Mouse (Mus musculus): ENCODE measurements at regions not wholly inside any gene's neighbourhood (a gene's known extent, or its start where the extent isn't known, plus 50 kb on each side); places are given as distances from the start of the nearest gene placed in this dataset.
"Not testable (repeated sequence)": the region's sequence is repeated elsewhere in the genome, so short reads cannot be mapped to it uniquely, and the experiment has no call there.

DNA sequence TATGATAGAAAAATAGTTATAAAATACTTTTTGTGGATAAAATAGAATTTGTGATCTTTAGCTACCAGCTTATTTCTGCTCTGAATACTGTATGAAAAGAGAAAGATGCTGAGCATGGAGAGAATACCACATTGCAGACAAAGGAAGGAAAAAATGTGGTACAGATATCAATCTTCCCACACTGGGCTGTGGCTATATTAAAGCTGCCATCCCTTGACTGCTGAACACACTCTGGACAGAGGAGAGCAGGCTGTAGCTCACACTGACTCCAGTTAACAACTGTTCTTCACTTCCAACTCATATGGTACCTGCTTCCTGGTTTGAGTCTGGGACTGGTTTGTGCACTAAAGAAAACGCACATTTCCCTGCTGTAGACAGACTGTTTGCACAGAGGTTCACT is 76.7 kb upstream of the Try4 start:
- no peak for DNase-seq

DNA sequence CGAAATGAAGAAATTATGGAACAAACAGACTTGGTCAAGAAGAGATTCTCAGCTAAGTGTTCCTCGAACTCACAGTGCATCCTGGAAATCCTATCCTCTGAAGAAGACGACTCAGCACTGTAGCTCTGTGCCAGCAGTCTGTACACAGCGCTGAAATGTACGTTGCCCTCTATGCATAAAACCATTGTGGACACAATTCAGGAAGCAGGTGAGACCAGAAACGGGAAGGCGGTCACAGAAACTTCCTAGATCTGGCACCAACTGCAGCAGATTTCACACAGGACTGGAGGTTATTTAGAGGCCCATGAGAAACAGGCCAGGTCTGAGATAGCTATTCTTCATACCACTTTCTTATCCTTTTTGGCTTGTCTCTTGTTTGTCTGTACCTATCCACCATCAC is 83.7 kb upstream of the Try4 start:
- no peak for DNase-seq

DNA sequence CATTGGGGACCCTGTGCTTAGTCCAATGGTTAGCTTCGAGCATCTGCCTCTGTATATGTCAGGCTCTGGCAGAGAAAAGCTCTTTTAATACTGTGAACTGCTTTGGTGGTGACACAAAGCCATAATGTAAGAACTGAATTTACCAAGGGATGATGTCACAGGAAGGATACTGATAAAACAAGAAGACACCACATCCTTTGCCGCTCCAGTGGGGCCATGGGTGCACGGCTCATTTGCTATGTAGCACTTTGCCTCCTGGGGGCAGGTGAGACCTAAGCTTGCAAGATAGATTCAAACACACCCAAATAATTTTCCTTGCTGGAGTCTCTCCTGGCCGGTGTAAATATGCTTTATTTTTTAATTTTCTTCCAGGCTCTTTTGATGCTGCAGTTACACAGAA is 86.2 kb upstream of the Try4 start:
- peak; percentile 12 to 16 for DNase-seq

DNA sequence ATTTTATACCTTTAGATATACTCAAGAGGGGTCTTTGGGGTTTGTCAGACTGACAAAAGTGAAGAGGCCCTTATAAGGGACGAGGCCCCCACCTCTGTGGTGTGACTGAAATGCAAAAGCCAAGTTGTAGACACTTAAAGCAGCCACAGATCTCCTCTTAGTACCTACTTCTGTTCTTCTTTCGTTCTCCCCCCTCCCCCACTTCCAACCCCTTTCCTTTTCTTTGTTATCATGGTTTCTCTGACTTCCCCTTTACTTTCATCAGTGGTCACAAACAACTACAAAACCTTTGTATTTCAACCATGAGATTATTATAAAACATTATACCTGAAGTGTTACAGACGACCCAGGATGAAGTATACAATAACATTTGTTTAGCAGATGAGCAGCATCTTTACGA is 96.2 kb upstream of the Try4 start:
- no peak for DNase-seq

DNA sequence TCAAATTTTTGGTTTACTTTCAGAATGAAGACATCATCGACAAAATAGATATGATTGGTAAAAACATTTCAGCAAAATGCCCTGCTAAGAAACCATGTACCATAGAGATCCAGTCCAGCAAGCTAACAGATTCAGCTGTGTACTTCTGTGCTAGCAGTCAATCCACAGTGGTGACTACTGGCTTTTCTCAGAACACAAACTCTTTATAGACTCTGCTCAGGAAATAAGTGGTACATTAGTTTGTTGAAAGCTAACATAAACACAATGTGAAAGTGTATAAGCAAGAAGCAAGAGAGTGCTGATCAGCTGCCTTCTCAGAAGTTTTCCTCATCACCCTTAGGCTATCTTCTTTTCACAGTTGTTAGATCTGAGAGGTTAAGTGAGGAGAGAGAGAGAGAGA is 99.2 kb upstream of the Try4 start:
- no peak for DNase-seq

DNA sequence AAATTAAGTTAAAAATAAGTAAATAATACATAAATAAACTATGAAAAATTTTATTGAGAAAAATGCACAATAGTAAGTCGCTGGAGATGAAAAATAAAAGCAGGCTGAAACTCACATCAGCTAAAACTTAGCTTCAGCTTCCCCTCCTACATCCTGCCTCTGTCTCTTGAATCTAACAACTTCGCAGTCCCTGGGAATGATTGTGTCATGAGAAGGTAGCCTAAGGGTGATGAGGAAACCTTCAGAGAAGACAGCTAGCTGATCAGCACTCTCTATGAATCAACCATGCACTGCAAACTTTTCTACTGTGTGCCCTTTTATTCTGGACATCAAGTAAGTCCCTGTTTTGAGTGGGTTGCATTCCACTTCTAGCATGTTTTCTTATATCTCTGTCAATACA is 99.8 kb upstream of the Try4 start:
- no peak for DNase-seq

DNA sequence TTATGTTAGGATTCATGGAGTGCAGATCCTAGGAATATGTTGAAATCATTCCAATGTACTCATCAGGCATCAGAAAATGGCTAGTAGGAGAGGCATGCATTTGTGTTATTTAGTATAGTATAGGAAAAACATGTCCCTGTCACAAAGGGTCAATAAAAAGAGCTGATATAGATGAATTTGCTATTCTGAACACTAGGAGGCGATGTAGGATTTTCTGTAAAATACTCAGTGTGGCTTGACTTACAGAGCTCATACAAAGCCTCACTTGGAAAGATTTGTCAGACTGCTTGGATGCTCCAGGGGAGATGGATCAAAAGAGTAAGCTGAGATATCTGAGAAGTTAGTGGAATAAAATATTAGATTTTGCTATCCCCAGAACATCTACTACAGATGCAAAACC is 107.6 kb upstream of the Try4 start:
- no peak for DNase-seq

DNA sequence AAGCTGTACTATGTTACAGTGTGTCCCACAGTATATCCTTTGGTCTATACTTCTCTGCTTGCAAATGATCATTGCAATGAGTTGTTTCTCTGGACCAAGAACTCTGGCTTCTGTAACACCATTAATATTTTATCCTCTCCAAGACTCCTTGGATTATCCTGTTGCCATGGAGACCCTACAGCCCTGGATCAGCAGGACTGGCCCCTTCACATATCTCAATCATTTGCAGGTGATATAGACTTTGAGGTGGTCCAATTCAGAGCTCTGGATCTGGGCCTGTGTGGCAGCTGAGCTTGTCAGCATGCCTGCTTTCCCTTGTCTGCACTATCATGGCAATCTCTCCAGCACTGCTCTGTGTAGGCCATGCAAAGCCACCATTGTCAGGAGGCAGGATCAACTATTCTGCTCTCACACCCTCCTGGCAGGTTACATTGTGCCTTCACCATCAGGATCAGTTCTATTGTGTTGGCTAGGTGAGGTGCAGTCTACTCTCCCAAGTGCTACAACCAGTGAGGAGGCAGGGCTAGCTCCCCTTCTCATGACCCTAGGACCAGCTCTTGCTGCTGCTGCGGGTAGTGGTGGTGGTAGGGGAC is 110.2 kb upstream of the Try4 start:
- DNase-seq = no peak

DNA sequence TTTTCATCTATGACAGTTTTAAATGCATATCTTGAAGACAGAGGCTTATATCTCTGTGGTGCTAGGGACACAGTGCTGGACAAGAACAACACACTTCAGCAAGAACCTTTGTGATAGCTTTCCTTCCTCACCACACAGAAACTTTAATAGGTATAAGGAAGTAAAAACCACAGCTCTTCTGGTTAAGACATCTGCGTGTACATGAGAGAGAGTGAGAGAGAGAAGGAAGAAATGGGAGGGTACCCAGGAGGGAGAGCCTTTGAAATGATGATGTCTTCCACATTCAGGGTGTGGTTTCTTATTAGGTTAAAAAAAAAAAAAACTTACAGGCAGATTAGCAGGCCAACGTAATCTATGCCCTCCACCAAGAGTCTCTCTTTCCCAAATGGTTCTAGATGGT is 113.2 kb upstream of the Try4 start:
- no peak for DNase-seq

DNA sequence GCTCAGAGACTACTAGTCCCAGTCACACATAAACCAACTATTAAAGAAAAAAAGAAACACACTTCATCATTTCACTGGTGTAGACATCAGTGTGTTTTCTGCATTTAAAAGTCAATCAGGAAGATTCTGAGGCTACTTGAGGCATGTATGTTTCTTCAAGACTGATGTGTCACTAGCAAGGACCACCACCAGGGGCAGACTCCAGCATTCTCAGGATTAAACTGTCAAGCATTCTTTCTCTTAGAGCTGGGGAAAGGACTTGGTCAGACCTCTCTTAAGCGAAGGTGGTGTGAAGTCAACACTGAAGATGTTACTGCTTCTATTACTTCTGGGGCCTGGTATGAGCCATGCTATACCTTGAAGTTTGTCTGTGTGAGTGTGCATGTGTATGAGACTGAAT is 114.1 kb upstream of the Try4 start:
- no peak for DNase-seq

DNA sequence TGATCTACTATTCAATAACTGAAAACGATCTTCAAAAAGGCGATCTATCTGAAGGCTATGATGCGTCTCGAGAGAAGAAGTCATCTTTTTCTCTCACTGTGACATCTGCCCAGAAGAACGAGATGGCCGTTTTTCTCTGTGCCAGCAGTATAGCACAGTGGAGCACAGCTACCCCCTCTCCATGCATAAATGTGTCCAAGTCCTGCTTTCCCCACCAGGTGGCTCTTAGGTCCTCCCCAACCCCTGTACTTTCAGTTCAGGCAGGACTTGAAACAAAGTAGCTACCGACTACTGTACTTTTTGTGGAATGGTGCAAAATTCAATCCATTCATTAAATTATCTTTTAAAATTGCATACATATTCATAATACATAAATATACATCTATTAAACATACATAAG is 123.2 kb upstream of the Try4 start:
- DNase-seq = no peak

DNA sequence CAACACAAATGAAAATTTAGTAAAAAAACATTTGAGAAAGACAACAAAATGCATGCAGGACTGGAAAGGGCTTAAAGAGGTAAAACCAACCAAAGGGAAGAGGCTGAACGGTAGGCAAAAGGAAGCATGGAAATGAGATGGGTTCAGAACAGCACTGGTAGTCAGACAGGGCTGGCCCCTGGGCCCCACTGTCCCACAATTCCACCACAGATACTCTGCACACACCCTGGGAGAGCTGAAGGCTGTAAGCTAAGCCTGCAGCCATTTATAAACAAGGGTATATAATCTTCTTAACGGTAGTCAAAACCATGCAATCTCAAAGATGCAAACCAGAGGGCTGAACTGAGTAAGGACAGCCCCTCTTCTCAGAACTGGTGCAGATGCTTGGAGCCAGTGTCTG is 124.0 kb upstream of the Try4 start:
- DNase-seq = no peak

DNA sequence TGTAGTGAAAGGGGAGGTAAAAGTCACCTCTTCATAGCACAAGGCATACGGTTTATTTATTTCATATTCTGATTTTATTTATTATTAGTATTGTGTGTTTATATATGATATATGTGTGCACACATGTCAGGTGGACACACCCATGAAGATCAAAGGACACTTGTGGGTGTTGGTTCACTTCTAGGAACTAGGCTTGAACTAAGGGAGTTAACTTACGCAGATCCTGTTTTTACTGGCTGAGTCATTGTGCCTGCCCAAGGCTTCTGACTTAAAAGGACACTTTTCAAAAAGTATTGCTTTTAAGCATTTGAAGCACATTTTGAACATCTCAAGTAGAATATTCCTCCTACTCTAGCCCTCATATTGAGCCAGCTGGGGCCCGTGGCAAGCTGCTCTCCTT is 124.9 kb upstream of the Try4 start:
- no peak for DNase-seq

DNA sequence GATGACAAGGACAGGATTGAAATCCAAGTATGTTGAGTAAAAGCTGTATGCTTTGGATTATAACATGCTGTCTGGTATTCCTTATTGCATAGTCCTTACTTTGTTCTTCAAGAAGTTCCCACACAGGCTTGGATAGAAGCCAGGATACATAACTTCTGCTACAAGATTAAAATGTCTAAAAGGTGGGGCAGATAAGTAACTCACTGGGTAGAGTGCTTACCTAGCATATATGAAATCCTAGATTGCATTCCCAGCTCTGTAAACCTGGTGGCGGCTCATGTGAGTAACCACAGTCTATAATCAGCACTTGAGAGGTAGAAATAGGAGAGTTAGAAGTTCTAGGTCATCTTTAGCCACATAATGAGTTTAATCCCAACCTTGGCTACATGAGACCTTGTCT is 126.0 kb upstream of the Try4 start:
- no peak for DNase-seq

DNA sequence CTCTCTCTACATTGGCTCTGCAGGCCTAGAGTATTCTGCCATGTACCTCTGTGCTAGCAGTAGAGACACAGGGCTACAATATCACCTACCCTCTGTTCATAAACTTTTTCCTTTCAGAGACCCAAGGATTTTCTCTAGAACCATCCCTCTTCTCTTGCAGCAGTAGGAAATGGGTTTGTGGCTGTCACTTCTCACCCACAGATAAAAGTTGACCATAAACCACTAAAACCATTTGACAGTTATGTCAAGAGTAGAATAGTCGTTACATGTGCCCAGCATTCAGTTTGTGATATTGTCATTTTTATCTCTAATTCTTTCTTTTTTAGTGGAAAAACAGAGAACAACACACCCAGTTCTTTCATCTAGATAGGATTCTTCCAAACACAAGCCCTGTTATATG is 128.2 kb upstream of the 2210010C04Rik start:
- DNase-seq = no peak

DNA sequence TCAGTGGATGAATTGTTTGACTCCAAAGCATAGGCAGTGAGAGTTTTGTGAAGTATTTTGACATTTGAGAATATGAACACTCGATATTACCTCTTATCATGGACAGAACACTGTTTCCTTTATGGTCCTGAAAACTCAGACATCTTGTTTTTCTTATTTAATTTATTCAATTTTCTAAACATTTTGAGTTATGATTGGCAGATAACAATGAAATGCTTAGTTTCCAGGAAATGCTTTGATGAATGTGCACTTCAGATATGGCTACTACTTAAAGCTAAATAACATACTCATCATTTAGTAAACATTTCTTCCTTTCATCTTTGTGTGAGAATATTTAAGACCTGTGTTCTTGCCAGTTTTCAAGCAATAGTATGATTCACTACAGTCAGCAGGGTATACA is 126.4 kb upstream of the 2210010C04Rik start:
- no peak for DNase-seq

DNA sequence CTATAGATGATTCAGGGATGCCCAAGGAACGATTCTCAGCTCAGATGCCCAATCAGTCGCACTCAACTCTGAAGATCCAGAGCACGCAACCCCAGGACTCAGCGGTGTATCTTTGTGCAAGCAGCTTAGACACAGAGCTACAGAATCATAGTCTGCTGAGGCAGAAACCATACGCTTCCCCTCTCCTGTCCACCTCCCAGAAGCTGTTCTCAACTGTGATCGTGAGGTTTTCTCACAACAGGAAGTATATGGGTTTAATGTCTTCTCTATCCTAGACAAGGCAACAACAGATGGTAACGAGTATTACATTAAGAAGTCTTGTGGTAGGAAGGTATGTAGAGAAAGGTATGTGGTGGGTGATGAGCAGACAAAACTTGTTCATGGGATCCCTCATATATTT is 116.8 kb upstream of the 2210010C04Rik start:
- no peak for DNase-seq

DNA sequence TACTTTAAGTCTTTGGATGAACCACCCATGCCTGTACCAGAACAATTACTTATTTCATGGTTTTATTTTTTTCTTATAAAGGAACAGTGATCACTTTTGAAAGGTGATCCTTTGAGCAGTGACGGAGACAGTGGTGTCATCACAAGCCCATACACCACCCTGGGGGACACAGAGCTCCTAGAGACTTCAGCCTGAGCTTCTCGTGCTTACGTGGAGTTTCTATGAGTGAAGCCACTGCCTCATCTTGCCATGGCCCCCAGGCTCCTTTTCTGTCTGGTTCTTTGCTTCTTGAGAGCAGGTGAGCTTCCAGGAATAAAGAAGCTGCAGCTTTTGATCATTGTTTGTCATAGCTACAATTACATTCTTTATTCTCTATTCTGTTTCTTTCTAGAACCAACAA is 116.2 kb upstream of the 2210010C04Rik start:
- DNase-seq = no peak

DNA sequence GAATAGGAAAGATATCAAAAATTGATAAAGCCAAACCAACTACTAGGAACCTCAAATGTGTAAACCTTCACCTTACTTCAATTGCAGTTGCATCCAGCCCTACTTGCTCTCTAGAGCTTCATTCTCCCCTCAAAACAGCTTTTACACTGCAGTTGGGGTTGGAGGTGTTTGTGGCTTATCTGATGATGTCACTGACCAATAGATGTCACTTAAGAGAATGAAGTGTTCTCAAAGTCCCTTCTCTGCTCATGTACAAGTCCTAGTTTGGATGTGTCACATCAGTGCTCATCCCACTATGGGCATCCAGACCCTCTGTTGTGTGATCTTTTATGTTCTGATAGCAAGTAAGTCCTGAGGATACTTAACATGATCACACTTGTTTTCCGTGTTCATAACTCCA is 105.6 kb upstream of the 2210010C04Rik start:
- DNase-seq = no peak

DNA sequence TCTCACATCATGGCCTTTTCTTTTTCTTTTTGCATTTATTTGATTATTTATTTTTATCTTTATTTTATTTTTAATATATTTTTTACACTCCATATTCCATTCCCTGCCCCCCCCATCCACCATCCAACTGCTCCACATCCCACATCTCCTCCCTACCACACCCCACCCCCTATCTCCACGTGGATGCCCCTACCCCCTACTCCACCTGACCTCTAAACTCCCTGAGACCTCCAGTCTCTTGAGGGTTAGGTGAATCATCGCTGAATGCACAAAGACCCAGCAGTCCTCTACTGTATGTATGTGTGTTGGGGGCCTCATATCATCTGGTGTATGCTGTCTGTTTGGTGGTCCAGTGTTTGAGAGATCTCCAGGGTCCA is 102.1 kb upstream of the 2210010C04Rik start:
- not testable (repeated sequence) for DNase-seq

DNA sequence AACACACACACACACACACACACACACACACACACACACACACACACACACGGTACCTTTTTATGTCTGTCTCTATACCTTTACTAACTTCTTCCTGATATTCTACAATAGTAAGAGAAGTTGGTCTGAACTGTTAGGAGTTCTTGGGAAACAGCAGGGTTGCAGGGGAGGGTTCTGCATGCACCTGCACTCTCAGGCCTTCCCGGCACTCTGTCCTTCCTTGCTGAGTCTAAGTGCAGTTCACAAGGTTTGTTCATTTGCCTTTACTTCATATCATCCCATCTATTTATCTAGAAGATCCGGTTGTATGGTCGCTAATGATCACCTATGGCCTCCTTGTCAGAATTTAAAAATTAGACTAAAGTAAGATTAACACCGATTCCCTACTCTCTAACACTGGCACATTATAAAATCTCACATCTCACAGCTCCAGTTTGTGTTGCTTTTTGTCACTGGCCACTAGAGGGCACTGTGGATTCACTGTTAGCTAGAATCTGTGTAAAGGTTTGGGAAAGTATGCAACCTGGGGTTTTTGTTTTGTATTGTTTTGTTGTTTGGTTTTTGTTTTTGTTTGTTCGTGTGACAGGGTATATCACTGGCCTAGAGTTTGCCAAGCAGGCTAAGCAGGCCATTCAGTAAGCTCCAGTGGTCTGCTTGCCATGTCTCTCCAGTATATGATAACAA is 101.5 kb upstream of the 2210010C04Rik start:
- DNase-seq = peak in 1 of 2 experiments; percentile 23

DNA sequence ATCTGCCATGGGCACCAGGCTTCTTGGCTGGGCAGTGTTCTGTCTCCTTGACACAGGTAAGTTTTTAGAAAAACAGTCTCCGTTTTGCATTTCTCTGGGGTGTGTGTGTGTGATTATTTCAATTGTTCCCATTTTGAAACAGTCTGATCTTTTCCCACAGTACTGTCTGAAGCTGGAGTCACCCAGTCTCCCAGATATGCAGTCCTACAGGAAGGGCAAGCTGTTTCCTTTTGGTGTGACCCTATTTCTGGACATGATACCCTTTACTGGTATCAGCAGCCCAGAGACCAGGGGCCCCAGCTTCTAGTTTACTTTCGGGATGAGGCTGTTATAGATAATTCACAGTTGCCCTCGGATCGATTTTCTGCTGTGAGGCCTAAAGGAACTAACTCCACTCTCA is 99.9 kb upstream of the 2210010C04Rik start:
- no peak for DNase-seq

DNA sequence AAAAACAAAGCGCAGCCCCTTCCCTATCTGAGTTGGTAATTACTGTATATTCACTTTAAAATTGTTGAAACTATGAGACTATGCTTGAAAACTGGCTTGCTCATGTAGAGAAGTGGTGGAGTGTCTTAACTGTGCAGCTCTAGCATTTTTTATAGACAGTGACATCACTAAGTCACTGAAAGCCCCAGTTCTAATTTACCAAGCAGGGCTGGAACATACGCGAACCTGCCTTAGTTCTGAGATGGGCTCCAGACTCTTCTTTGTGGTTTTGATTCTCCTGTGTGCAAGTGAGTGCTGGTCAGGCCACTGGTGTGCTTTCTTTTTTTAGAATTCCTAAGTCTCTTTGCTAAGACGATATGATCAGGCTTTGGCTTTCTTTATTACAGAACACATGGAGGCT is 94.6 kb upstream of the 2210010C04Rik start:
- DNase-seq = no peak

DNA sequence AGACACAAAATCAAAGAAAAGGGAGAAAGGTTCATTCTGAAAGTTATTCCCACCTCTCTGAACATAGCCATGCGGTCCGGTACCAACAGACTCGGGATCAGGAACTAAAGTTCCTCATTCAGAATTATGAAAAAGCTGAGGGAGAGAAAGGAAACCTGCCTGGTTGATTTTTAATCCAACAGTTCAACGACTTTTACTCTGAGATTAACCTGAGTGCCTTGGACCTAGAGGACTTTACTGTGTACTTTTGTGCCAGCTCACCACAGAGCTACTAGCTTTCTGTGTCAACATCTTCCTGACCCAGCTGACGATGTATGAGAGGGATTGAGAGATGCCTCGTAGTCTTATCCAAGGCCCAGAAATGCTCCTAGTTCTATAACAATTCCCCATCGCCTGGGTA is 92.5 kb upstream of the 2210010C04Rik start:
- no peak for DNase-seq

DNA sequence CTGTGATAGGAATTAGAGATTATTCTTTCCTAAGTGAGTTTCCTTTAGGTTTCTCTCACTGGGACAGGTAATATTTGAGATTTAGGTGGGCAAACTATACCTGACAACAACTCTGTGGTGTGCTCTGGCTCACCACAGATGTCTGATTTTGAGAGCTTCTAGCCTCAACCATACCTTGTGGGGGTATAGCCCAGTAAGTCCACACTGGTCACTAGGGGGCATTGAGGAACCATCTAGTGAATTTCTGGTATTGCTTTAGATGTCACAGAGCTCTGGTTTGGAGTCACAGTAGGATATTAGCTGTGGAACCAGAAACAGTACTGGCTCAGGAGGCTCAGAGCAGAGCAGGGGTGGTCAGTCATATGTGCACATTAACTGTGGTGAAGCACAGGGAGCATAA is 91.5 kb upstream of the 2210010C04Rik start:
- no peak for DNase-seq

All from spleen, adult 18-20 months (tissue).